Mouse (Mus musculus): ENCODE data around the gene Lbh. TPM values are rescaled to one million over a fixed set of nuclear protein-coding genes. Genes with fewer than 3 reads are reported as not detected.

Lbh gene
- polyA plus RNA-seq, 1 experiment = 4.9 TPM

DNA sequence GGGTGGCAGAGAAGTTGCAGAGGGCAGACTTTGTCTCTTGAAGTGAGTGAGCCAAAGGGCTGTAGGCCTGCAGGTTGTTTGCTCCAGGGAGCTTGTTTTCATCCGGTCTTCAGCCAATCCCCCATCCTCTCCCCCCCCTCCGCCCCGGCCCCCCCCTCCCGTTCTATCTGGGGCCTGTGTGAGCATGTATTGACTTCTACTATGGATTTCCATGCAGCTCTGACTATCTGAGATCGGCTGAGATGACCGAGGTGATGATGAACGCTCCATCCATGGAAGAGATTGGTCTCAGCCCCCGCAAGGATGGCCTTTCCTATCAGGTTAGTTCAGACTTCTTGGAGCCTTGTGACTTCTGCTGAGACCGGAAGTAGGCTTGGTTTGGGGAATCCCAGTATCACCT is 2.9 kb downstream of the Lbh start:
- no peak for TF ChIP-seq POLR2A (IDR thresholded peaks at IDR 0.05; ENCODE audit: insufficient read depth, low read length)
- no peak for TF ChIP-seq CTCF (IDR thresholded peaks at IDR 0.05; ENCODE audit: low read depth, low read length)
- no peak for TF ChIP-seq EP300 (IDR thresholded peaks at IDR 0.05; ENCODE audit: insufficient read depth, low read depth, low read length)
- Histone ChIP-seq H3K27ac (ENCODE audit: insufficient read depth, low read length) (no peak overlapping the region), H3K4me1 (ENCODE audit: control insufficient read depth, insufficient read depth, low read length) (no peaks in the 10 kb centered on the region)

DNA sequence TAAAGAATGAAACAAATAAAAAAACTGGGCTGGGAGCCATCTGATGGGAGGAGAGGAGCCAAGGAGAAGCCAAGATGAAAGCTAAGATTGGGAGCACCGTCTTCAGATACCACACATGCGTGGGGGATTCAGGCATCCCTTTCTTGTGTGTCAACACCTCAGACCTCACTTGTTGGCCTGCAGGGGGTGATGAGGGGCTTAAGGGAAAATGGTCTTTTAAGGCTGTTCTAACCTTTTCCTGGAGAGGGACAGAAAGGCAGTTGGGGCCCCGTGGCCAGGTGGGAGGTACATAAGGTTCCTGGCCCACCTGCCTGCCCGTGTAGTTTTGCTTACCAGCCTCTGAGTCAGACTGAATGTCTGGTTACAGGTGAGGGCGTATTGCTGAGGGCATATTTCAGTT is 4.1 kb downstream of the Lbh start:
- H3K27me3 ChIP-seq (ENCODE audit: control insufficient read depth, insufficient read depth, low read length, poor library complexity, severe bottlenecking) = peaks cover 10% of the 10 kb centered on the region
- no peak overlapping the region for H3K9ac ChIP-seq (ENCODE audit: low read depth, poor library complexity, severe bottlenecking)
- no peak overlapping the region for H3K27ac ChIP-seq (ENCODE audit: insufficient read depth, low read length)
- no peak overlapping the region for H3K4me3 ChIP-seq (ENCODE audit: low read depth, low read length)
- no peaks in the 10 kb centered on the region for H3K36me3 ChIP-seq (ENCODE audit: control insufficient read depth, insufficient read depth, low read length, poor library complexity, severe bottlenecking)
- no peaks in the 10 kb centered on the region for H3K4me1 ChIP-seq (ENCODE audit: control insufficient read depth, insufficient read depth, low read length)
- TF ChIP-seq EP300 (IDR thresholded peaks at IDR 0.05; ENCODE audit: insufficient read depth, low read depth, low read length) = no peak
- TF ChIP-seq POLR2A (IDR thresholded peaks at IDR 0.05; ENCODE audit: insufficient read depth, low read length) = no peak
- no peak for TF ChIP-seq CTCF (IDR thresholded peaks at IDR 0.05; ENCODE audit: low read depth, low read length)
- no peaks in the 10 kb centered on the region for H3K9me3 ChIP-seq (replicated peaks; ENCODE audit: control insufficient read depth, insufficient read depth, low read length, poor library complexity, severe bottlenecking)

More for the DNA sequence above, 2.9 kb downstream of the Lbh start:
- Histone ChIP-seq H3K27me3 (ENCODE audit: control insufficient read depth, insufficient read depth, low read length, poor library complexity, severe bottlenecking) (peaks cover 10% of the 10 kb centered on the region), H3K9me3 (replicated peaks; ENCODE audit: control insufficient read depth, insufficient read depth, low read length, poor library complexity, severe bottlenecking) (no peaks in the 10 kb centered on the region), H3K4me3 (ENCODE audit: low read depth, low read length) (no peak overlapping the region), H3K9ac (ENCODE audit: low read depth, poor library complexity, severe bottlenecking) (no peak overlapping the region), H3K36me3 (ENCODE audit: control insufficient read depth, insufficient read depth, low read length, poor library complexity, severe bottlenecking) (no peaks in the 10 kb centered on the region)

DNA sequence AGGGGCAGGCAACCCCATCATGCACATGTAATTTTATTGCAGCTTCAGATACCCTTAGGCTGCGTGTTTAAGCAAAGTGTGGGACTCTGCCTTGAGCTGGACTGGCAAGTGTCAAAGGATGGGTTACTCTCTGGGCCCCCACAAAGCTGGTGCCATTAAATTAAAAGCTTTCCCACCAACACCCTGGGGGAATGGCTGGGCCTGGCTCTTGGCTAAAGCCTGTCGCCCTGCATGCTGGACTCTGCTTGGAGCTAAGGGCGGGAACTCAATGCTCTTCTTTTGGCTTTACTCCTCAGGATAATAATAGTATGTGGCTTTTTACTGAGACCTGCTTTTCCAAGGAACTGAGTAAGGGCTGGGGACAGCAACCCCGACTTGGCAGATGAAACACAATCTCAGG is 5.2 kb downstream of the Lbh start:
- Histone ChIP-seq H3K27ac (ENCODE audit: insufficient read depth, low read length) (no peak overlapping the region), H3K9me3 (replicated peaks; ENCODE audit: control insufficient read depth, insufficient read depth, low read length, poor library complexity, severe bottlenecking) (no peaks in the 10 kb centered on the region), H3K4me1 (ENCODE audit: control insufficient read depth, insufficient read depth, low read length) (no peaks in the 10 kb centered on the region), H3K36me3 (ENCODE audit: control insufficient read depth, insufficient read depth, low read length, poor library complexity, severe bottlenecking) (no peaks in the 10 kb centered on the region), H3K27me3 (ENCODE audit: control insufficient read depth, insufficient read depth, low read length, poor library complexity, severe bottlenecking) (peaks cover 10% of the 10 kb centered on the region), H3K9ac (ENCODE audit: low read depth, poor library complexity, severe bottlenecking) (no peak overlapping the region), H3K4me3 (ENCODE audit: low read depth, low read length) (no peak overlapping the region)
- TF ChIP-seq CTCF (IDR thresholded peaks at IDR 0.05; ENCODE audit: low read depth, low read length) = no peak
- no peak for TF ChIP-seq POLR2A (IDR thresholded peaks at IDR 0.05; ENCODE audit: insufficient read depth, low read length)
- TF ChIP-seq EP300 (IDR thresholded peaks at IDR 0.05; ENCODE audit: insufficient read depth, low read depth, low read length) = no peak

DNA sequence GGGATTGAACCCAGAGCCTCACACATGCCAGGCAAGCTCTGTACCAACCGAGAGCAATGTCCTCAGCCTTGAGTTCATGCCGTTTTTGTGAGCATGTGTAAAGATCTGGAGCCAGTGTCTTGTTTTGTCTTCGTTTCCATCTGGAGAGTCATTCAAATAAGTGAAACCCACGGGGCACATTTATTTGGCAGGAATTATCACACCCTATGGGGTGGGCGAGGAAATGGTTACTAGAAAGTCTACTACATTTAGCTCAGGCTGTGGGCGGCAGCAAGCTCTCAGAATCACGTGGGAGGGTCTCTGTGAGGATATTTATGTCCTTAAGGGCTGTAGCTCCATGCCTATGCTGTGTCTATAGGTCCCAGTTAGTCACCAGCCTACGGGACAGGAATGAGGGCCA is 6.2 kb downstream of the Lbh start:
- Histone ChIP-seq H3K27ac (ENCODE audit: insufficient read depth, low read length) (no peak overlapping the region), H3K4me1 (ENCODE audit: control insufficient read depth, insufficient read depth, low read length) (no peaks in the 10 kb centered on the region), H3K36me3 (ENCODE audit: control insufficient read depth, insufficient read depth, low read length, poor library complexity, severe bottlenecking) (no peaks in the 10 kb centered on the region), H3K4me3 (ENCODE audit: low read depth, low read length) (no peak overlapping the region), H3K9me3 (replicated peaks; ENCODE audit: control insufficient read depth, insufficient read depth, low read length, poor library complexity, severe bottlenecking) (no peaks in the 10 kb centered on the region), H3K9ac (ENCODE audit: low read depth, poor library complexity, severe bottlenecking) (no peak overlapping the region), H3K27me3 (ENCODE audit: control insufficient read depth, insufficient read depth, low read length, poor library complexity, severe bottlenecking) (peaks cover 7% of the 10 kb centered on the region)
- TF ChIP-seq EP300 (IDR thresholded peaks at IDR 0.05; ENCODE audit: insufficient read depth, low read depth, low read length) = no peak
- no peak for TF ChIP-seq CTCF (IDR thresholded peaks at IDR 0.05; ENCODE audit: low read depth, low read length)
- no peak for TF ChIP-seq POLR2A (IDR thresholded peaks at IDR 0.05; ENCODE audit: insufficient read depth, low read length)

DNA sequence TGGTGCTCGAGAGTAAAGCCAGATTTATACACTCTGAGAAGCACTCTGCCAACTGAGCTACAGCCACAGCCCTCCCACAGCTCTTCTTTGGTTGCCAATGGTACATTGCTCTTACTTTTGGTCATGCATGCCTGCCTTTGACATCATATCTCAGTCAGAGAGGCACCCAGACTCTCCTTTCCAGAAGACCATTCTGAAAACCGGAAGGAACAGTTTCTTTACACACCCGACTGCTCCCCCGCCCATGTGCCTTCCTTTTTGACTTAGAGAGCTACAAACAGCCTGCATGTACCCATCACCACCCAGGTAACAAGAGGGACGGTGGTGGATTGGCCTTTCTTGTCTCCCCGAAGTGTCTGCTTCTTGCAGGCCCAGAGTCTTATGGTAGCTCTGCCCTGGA is 7.0 kb downstream of the Lbh start:
- no peak overlapping the region for H3K4me3 ChIP-seq (ENCODE audit: low read depth, low read length)
- no peaks in the 10 kb centered on the region for H3K4me1 ChIP-seq (ENCODE audit: control insufficient read depth, insufficient read depth, low read length)
- 0 out of 2 replicates have a peak, but pooled peaks cover 1% of the 10 kb centered on the region for H3K27me3 ChIP-seq (ENCODE audit: control insufficient read depth, insufficient read depth, low read length, poor library complexity, severe bottlenecking)
- TF ChIP-seq EP300 (IDR thresholded peaks at IDR 0.05; ENCODE audit: insufficient read depth, low read depth, low read length) (no peak), CTCF (IDR thresholded peaks at IDR 0.05; ENCODE audit: low read depth, low read length) (no peak), POLR2A (IDR thresholded peaks at IDR 0.05; ENCODE audit: insufficient read depth, low read length) (no peak)
- no peak overlapping the region for H3K9ac ChIP-seq (ENCODE audit: low read depth, poor library complexity, severe bottlenecking)
- H3K36me3 ChIP-seq (ENCODE audit: control insufficient read depth, insufficient read depth, low read length, poor library complexity, severe bottlenecking) = no peaks in the 10 kb centered on the region
- no peak overlapping the region for H3K27ac ChIP-seq (ENCODE audit: insufficient read depth, low read length)
- no peaks in the 10 kb centered on the region for H3K9me3 ChIP-seq (replicated peaks; ENCODE audit: control insufficient read depth, insufficient read depth, low read length, poor library complexity, severe bottlenecking)

DNA sequence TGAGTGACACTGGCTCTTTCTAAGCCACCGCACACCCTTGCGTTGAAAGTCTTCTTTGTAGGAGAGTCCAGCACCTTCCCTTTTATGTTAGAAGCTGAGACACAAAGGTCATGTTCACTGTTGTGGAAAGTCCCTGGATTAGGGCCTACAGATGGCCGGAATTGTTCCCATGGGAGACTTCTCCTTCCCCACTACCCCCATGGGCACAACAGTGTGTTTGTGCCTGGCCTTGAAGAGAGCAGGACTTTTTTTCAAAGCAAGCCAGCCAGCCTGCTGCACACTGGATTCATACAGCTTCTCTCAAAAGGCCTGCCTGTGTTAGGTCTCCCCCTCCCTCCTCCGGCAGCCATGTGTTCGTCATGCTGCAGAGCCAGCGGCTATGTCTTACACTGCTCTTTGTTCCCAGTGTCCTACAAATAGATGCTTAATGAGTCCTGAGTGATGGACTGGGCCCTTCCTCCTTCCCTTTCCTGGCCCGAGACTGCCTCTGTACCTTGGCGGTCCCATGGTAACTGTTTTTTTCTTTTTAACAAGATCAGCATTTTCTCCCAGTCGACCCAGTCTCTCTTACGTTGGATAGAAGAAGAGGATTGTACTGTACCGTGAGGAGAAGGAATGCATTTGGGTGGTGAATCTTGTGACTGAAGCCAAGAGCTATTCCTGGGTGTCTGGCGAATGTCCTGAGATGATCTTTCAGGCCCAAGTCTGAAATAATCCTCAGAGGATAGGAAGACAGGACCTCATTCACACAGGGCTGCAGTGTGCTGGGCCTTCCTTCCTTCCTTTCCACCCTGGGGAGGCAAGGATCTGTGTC is 7.9 kb downstream of the Lbh start:
- H3K9me3 ChIP-seq (replicated peaks; ENCODE audit: control insufficient read depth, insufficient read depth, low read length, poor library complexity, severe bottlenecking) = no peaks in the 10 kb centered on the region
- H3K9ac ChIP-seq (ENCODE audit: low read depth, poor library complexity, severe bottlenecking) = no peak overlapping the region
- H3K27me3 ChIP-seq (ENCODE audit: control insufficient read depth, insufficient read depth, low read length, poor library complexity, severe bottlenecking) = 0 out of 2 replicates have a peak, but pooled peaks cover 1% of the 10 kb centered on the region
- TF ChIP-seq POLR2A (IDR thresholded peaks at IDR 0.05; ENCODE audit: insufficient read depth, low read length) (no peak), EP300 (IDR thresholded peaks at IDR 0.05; ENCODE audit: insufficient read depth, low read depth, low read length) (no peak), CTCF (IDR thresholded peaks at IDR 0.05; ENCODE audit: low read depth, low read length) (no peak)
- H3K4me3 ChIP-seq (ENCODE audit: low read depth, low read length) = no peak overlapping the region
- no peak overlapping the region for H3K27ac ChIP-seq (ENCODE audit: insufficient read depth, low read length)
- H3K36me3 ChIP-seq (ENCODE audit: control insufficient read depth, insufficient read depth, low read length, poor library complexity, severe bottlenecking) = no peaks in the 10 kb centered on the region
- no peaks in the 10 kb centered on the region for H3K4me1 ChIP-seq (ENCODE audit: control insufficient read depth, insufficient read depth, low read length)

Measured in ES-Bruce4 (cell line).